Mouse (Mus musculus) thymus, postnatal 36 days (tissue): ENCODE measurements around the gene P2ry6.
A peak's percentile ranks its signal among the peaks of the same experiment; 100 is the strongest.

Experiments
- DNase-seq, 2 experiments: peaks; one replicate each; pipeline ENCODE4 v3.0.0; 2022; ENCODE audit warnings: mixed read lengths in 2 of 2

Gene P2ry6

DNA sequence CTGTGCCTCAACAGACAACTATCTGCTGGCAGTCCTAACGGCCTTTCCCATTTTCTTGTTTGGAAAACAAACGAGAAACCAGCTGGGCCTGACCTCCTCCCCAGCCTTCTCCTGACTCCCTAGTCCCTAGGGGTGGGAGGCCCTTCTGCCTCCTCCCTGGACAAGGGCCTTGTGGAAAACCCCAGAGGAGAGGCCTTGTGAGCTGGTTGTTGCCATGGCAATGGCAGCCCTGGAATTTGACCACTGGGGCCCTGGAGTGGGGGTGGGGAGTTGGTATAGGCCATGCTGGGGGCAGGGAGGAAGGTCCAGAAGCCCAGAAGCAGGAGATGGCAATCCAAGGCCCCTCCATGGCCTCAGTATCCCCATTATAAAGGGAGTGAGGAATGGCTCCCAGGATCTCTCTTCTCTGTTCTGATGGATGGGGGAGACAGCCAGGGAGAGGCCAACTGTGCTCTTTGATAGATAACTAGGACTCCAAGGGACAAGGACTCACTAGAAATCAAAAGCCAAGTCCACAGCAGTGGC, 63.1 kb downstream of the P2ry6 start:
- no peak for DNase-seq

- DNase-seq: peak in 1 of 2 experiments; percentile 23
Measured at GRCm38 (mm10) chr7:100908567-100908966, 65.9 kb downstream of the P2ry6 start.

DNA sequence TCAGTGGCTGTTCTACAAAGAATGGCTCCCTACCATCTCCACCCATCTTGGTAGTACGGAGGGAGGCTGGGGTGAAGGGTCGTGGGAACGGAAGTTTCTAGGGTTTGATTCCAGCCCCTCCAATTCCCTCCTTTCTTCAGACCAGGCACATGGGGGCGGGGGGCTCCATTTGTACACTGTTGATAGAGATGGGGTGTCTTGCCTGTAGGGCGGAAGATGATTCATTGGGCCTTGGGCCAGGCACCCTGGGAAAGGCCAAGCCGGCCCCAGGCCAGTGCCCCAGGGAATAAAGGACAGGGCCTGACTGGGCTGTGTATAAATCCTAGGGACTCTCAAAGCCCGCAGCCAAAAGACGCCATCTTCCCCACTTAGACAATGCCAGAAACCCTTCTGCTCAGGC, 66.4 kb downstream of the P2ry6 start:
- no peak for DNase-seq

- peak; percentile 65 to 78 for DNase-seq
Measured at GRCm38 (mm10) chr7:100907231-100907630, 67.2 kb downstream of the P2ry6 start.

DNA sequence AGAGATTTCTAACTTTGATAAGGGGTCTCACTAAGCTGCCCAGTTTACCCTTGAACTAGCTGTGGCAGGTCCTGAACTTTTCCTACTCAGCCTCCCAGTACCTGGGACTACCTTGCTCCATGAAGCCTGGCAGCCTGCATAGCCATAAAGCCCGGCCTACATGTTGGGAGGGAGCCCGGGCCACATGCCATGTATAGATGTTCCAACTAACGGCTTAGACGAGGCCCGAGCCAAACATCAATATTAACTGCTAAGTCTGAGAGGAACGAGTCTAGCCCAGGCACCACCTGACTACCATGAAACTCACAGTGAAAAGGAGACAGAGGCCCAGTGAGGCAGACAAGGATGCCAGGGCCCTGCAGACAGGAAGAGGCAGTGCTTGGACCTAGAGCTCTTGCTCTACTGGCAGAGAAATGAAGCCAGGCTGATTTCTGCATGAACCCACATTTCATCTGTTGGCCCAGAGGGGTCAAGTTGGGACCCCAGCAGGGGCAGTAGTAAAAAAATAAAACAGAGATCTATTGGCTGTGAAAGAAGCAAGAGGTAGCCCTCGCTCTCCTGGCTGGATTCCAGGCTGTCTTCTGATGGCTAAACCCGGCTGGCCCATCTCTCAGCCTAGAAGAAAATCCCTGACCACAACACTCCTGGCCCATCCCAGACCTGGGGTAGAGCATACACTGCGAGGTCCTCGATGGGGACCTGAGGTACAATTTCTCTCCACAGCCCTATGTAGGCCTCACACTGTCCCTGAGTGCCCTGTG, 68.2 kb downstream of the P2ry6 start:
- DNase-seq: no peak

DNA sequence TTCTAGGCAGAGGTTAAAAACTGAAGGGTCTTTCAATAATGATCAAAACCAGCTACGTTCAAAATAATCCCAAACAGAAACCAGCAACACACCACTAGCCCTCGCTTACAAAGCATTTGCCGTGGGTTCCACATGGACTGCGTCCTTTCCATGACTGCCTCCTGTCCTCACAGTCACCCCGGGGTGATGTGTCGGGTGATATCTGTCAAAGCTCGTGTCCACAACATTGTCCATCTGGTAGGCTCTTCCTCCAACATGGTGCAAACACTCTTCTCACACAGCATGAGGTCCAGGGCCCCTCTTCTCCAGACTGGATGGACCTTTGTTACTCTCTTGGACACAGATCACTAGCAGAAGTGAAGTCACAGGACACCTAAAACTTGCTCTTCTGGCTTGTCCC, 69.4 kb downstream of the P2ry6 start:
- DNase-seq: no peak

GRCm38 (mm10) chr7:100904612-100905011, 69.8 kb downstream of the P2ry6 start:
- DNase-seq: no peak

- DNase-seq: no peak
Measured at GRCm38 (mm10) chr7:100902451-100903137, 71.9 kb downstream of the P2ry6 start.

- DNase-seq: no peak
Measured at GRCm38 (mm10) chr7:100897828-100898227, 76.6 kb downstream of the P2ry6 start.

DNA sequence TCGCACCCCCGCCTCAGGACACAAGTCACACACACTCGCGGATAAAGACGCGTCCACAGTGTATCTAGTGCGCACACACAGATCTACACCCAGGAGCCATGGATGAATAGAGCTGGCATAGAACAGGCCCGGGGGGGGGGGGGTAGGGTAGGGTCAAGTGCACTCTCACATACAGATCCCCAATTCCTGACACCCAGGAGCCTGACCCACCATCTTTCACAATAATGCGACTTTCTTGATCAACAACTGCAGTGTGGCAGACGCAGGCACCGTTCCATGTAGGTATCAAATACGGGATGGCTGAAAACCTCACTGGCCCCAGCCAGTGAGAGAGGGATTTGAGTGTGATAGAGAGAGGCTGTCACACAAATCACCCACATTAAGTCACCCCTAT, 79.6 kb downstream of the P2ry6 start:
- no peak for DNase-seq

DNA sequence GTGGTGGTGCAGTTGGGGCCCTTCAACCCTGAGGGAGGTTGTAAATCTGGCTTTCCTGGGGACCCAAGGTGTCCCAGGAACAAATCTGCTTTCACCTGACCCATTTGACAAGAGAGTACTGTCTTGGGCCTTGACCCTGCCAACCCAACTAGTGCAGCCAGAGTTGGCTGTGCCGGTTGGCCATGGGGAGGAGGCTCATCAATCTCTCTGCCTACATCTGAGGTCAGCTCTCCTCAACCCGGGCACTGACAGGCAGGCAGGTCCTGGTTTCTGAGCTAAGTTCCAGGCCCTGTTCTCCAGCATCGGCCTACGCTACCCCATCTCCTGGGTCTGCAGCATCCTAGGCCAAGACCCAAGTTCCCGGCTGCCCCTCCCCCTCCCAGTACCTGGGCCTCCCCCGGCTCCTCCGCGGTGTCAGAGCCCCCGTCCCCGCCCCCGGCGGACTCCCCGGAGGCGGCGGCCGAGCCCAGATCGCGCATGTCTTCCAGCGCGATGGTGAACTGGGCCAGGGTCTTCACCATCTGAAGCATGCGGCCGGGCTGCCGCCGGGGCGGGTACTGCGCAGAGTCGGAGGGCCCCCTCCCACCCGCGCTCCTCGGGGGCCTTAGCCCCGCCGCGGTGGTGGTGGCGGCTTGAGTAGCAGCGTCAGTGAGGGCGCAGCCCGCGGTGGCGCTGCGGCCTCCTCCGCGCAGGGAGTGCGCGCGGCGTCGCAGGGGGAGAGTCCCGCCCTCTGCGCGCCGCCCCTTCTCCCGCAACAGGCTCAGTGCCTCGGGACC, 80.2 kb downstream of the P2ry6 start:
- DNase-seq: peak in 1 of 2 experiments; percentile 47

DNA sequence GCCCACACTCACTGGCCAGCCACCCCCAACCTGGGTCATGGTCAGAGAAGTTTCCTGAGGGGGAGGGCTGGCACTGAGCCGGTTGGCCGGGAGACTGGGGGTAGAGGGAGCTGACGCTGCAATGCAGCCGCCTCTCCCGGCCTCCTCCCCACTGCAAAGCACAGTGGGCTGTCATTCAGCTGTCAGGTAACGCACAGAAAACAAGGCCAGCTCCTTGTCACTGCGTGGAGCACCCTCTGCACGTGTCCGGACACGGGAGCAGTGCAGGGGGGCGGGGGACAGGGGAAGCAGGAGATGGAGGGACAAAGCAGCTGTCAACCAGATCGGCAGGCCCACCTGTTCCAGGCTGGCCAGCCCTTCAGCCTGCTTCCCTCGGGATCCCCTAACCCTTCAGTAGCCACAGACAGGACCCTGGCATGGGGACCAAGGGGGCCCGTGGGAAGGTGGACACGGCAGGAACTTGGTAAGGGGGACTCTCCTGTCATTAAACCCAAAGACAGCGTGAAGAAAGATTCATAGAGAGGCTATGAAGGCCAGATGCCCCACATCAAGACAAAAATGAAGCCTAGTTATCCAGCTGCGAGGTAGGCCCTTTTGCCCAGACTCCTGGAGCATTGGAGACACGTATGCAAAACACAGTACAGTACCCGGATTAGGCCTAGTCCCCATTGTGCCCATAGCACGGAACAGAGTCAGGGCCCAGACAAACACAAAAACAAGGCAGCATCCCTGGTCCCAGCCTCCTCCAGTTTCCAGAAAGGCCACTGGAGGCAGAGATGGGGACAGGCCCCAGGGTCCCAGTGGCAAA, 81.0 kb downstream of the P2ry6 start:
- no peak for DNase-seq
